Mouse (Mus musculus) spleen, adult 2 months (tissue): ENCODE results near the gene Snta1. TPM values are rescaled to one million over a fixed set of nuclear protein-coding genes. Genes with fewer than 3 reads are reported as not detected.

Source experiments
- DNase-seq, 2 experiments: peaks; one replicate each; pipeline versions ENCODE4 v3.0.0 to v3.0.0-alpha.2; 2012 to 2021; ENCODE audit warnings: low spot score in 2 of 2, low read depth in 1 of 2
- H3K27ac ChIP-seq: fragments of 200-500 bp; 2 replicates; pipeline ENCODE4 v1.5.1; 2012; ENCODE audit warnings: low read length, inconsistent platforms; ENCODE audit not compliant: insufficient read depth
- H3K27me3 ChIP-seq: fragments of 200-500 bp; 2 replicates; pipeline ENCODE4 v1.6.1; 2012; ENCODE audit warnings: mild to moderate bottlenecking, moderate library complexity, low read length, inconsistent platforms; ENCODE audit not compliant: control insufficient read depth, insufficient read depth
- H3K36me3 ChIP-seq: fragments of 200-500 bp; 2 replicates; pipeline ENCODE4 v1.6.1; 2012; ENCODE audit warnings: mild to moderate bottlenecking, low read length, inconsistent platforms; ENCODE audit not compliant: control insufficient read depth, insufficient read depth
- H3K4me1 ChIP-seq: fragments of 200-500 bp; 2 replicates; pipeline ENCODE4 v1.6.1; 2011; ENCODE audit warnings: inconsistent platforms; ENCODE audit not compliant: control insufficient read depth, insufficient read depth, insufficient read length
- H3K4me3 ChIP-seq: fragments of 200-500 bp; 2 replicates; pipeline ENCODE4 v1.5.1; 2011; ENCODE audit warnings: mild to moderate bottlenecking, inconsistent platforms; ENCODE audit not compliant: insufficient read depth, insufficient read length; ENCODE audit errors: extremely low read depth
- CTCF ChIP-seq: fragments of 200-500 bp; IDR thresholded peaks from 2 replicates; pipeline ENCODE4 v1.5.1; 2011; ENCODE audit warnings: mild to moderate bottlenecking, inconsistent platforms; ENCODE audit not compliant: insufficient read depth, insufficient read length, insufficient replicate concordance; ENCODE audit errors: extremely low read depth
- POLR2A ChIP-seq: fragments of 200-500 bp; IDR thresholded peaks from 2 replicates; pipeline ENCODE4 v1.6.1; 2011; ENCODE audit warnings: low read depth, low read length, inconsistent platforms
- WGBS: fragments of 180-500 bp; shearing (Covaris S2); methylation state at CpG from one replicate; pipeline ENCODE4 v1.1.7; 2018; 5-methylcytosine and 5-hydroxymethylcytosine counted together
- polyA plus RNA-seq: library from polyadenylated mRNA; depleted of rRNA; stranded (reverse); fragments of >200 nt; gene quantifications from 2 replicates; pipeline ENCODE4 v1.2.3, GENCODE M21; 2012

The Snta1 gene
- polyA plus RNA-seq, 1 experiment, result 12.1 TPM

- no peak for DNase-seq
- H3K27me3 ChIP-seq, result peaks cover 9% of the 10 kb centered on the region
- no peak overlapping the region for H3K4me3 ChIP-seq
- TF ChIP-seq POLR2A (no peak), CTCF (no peak)
- H3K4me1 ChIP-seq, result no peaks in the 10 kb centered on the region
- no peak overlapping the region for H3K27ac ChIP-seq
- H3K36me3 ChIP-seq, result no peaks in the 10 kb centered on the region
- WGBS, result 67% methylated on average over 2 of the region's 2 CpGs
These were observed 2.5 kb upstream of the Snta1 start for GRCm38 (mm10) chr2:154410355-154410754.

GRCm38 (mm10) chr2:154407063-154407642 is 746 bp downstream of the Snta1 start:
- Histone ChIP-seq H3K27ac (no peak overlapping the region), H3K27me3 (peaks cover 9% of the 10 kb centered on the region), H3K4me1 (no peaks in the 10 kb centered on the region), H3K4me3 (peak overlapping the region; percentile 63), H3K36me3 (no peaks in the 10 kb centered on the region)
- WGBS, result 44% methylated on average over 11 of the region's 11 CpGs
- DNase-seq, result no peak
- no peak for TF ChIP-seq CTCF
- no peak for TF ChIP-seq POLR2A

GRCm38 (mm10) chr2:154405447-154405994 is 2.4 kb downstream of the Snta1 start:
- Histone ChIP-seq H3K4me1 (no peaks in the 10 kb centered on the region), H3K27ac (no peak overlapping the region), H3K27me3 (peaks cover 9% of the 10 kb centered on the region), H3K36me3 (no peaks in the 10 kb centered on the region), H3K4me3 (no peak overlapping the region)
- DNase-seq, result no peak
- WGBS, result 62% methylated on average over 5 of the region's 5 CpGs
- TF ChIP-seq POLR2A (no peak), CTCF (no peak)

- no peak overlapping the region for H3K4me3 ChIP-seq
- H3K27ac ChIP-seq, result peak overlapping the region; percentile 45; the same call in 1 of the 2 replicates
- TF ChIP-seq POLR2A, result no peak
- TF ChIP-seq CTCF, result no peak
- DNase-seq, result no peak
- H3K4me1 ChIP-seq, result no peaks in the 10 kb centered on the region
- peaks cover 8% of the 10 kb centered on the region for H3K27me3 ChIP-seq
- no peaks in the 10 kb centered on the region for H3K36me3 ChIP-seq
- 56% methylated on average over 7 of the region's 7 CpGs for WGBS
These were observed 5.1 kb downstream of the Snta1 start for GRCm38 (mm10) chr2:154402811-154403210.

GRCm38 (mm10) chr2:154401976-154402375 is 5.9 kb downstream of the Snta1 start:
- TF ChIP-seq CTCF (no peak), POLR2A (no peak)
- no peak overlapping the region for H3K27ac ChIP-seq
- no peaks in the 10 kb centered on the region for H3K4me1 ChIP-seq
- peaks cover under 1% of the 10 kb centered on the region; the same call in 1 of the 2 replicates for H3K27me3 ChIP-seq
- H3K4me3 ChIP-seq, result no peak overlapping the region
- WGBS, result 14% methylated on average over 1 of the region's 1 CpGs
- no peaks in the 10 kb centered on the region for H3K36me3 ChIP-seq
- DNase-seq, result no peak

GRCm38 (mm10) chr2:154399325-154399724 is 8.6 kb downstream of the Snta1 start:
- Histone ChIP-seq H3K27me3 (no peaks in the 10 kb centered on the region), H3K4me1 (no peaks in the 10 kb centered on the region), H3K36me3 (no peaks in the 10 kb centered on the region), H3K27ac (no peak overlapping the region), H3K4me3 (no peak overlapping the region)
- no peak for DNase-seq
- TF ChIP-seq POLR2A (no peak), CTCF (no peak)
- WGBS, result 97% methylated on average over 2 of the region's 2 CpGs

GRCm38 (mm10) chr2:154398267-154398666 is 9.6 kb downstream of the Snta1 start:
- Histone ChIP-seq H3K4me3 (no peak overlapping the region), H3K27me3 (no peaks in the 10 kb centered on the region), H3K27ac (no peak overlapping the region), H3K36me3 (no peaks in the 10 kb centered on the region), H3K4me1 (no peaks in the 10 kb centered on the region)
- 79% methylated on average over 7 of the region's 7 CpGs for WGBS
- no peak for DNase-seq
- TF ChIP-seq POLR2A (no peak), CTCF (no peak)
